Mouse (Mus musculus) embryonic fibroblast, embryonic 13.5 days (primary cell): ENCODE results near the gene Rtn4rl2. TPM values are rescaled to one million over a fixed set of nuclear protein-coding genes. Genes with fewer than 3 reads are reported as not detected.

Experiments used
- H3K27ac ChIP-seq: 2 replicates; pipeline ENCODE4 v1.5.1; 2012; ENCODE audit warnings: low read length, control low read depth, inconsistent platforms; ENCODE audit not compliant: insufficient read depth
- H3K4me1 ChIP-seq: 2 replicates; pipeline ENCODE4 v1.6.1; 2011; ENCODE audit warnings: low read length; ENCODE audit not compliant: control insufficient read depth, insufficient read depth
- H3K4me3 ChIP-seq: 2 replicates; pipeline ENCODE4 v1.5.1; 2011; ENCODE audit warnings: mild to moderate bottlenecking, control low read depth, low read length; ENCODE audit not compliant: insufficient read depth
- CTCF ChIP-seq: IDR thresholded peaks from 2 replicates; pipeline ENCODE4 v1.5.1; 2011; ENCODE audit warnings: mild to moderate bottlenecking, control low read depth, low read length, moderate library complexity, borderline replicate concordance; ENCODE audit not compliant: insufficient read depth
- POLR2A ChIP-seq: IDR thresholded peaks from 2 replicates; pipeline ENCODE4 v1.6.1; 2011; ENCODE audit warnings: low read depth, mild to moderate bottlenecking, control low read depth, low read length, moderate library complexity
- polyA plus RNA-seq: library from polyadenylated mRNA; stranded (reverse); fragments of >200 nt; gene quantifications from 2 replicates; pipeline ENCODE4 v1.2.4, GENCODE M21; 2011; ENCODE audit warnings: low read depth; ENCODE audit not compliant: missing spikeins, insufficient read length

Rtn4rl2 gene
- polyA plus RNA-seq, 1 experiment: 1.2 TPM

DNA sequence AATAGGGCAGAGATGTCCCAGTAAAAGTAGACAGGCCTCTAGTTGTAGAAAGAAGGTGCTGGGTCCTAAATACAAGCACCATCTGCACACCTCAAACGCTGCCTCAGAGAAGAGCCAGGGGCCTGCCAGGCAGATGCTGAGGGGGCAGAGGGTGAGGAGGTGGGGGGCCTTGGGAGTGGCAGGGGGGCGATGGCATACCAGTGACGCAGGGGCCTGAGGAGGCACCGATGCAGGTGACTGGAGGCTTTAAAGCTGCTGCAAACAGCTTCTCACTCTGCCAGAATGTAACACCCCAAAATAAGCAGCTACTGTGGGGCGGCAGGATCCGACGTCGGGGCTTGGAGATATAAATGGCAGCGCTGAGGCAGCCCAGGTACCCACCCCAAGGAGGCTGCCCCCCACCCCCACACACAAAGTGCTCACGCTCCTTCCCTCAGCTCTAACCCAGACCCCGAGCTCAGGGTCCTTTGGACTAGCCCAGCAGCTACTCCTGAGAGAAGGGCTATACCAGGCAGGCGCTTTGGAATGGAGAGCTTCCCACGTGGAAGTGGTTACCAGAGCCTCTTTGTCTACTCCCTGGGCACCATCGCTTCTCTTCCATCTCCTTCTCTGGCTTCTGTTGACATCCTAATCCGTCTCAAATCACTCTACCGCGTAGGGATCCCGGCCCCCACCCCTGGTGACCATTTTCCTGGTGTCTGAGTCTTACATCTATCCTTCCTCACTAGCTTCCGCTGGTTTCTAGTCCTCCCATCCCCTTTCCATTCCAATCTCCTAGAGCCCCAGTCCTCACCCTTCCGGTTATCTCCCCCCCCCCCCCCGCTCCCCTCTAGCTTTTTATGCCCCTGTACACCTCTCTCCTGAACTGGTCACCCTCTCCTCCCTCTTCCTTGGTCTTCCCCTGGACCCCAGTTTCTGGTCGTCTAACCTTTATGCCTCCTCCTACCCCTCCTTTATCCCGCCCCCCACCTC is 1.1 kb downstream of the Rtn4rl2 start:
- no peak overlapping the region for H3K27ac ChIP-seq
- no peak overlapping the region for H3K4me3 ChIP-seq
- no peak for TF ChIP-seq POLR2A
- TF ChIP-seq CTCF: no peak
- H3K4me1 ChIP-seq: no peaks in the 10 kb centered on the region

DNA sequence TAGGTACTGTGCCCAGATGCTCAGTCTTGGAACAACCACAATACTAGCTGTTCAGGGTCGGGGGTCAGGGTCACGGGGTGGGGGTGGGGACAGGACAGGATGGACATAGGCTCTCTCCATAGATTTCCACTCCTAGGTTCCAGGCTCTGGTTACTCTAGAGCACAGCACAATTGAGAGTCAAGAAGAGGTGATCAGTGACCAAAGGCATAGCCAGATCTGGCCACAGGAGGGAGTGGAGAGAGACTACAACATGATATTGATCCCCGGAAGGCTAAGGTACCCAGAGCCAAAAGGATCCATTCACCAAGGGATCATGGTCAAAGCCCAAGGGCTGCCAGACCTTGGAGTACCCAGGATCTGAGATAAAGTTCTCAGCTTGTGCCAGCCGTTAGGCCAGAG is 1.9 kb downstream of the Rtn4rl2 start:
- H3K4me1 ChIP-seq: no peaks in the 10 kb centered on the region
- TF ChIP-seq POLR2A (no peak), CTCF (no peak)
- H3K27ac ChIP-seq: no peak overlapping the region
- no peak overlapping the region for H3K4me3 ChIP-seq

DNA sequence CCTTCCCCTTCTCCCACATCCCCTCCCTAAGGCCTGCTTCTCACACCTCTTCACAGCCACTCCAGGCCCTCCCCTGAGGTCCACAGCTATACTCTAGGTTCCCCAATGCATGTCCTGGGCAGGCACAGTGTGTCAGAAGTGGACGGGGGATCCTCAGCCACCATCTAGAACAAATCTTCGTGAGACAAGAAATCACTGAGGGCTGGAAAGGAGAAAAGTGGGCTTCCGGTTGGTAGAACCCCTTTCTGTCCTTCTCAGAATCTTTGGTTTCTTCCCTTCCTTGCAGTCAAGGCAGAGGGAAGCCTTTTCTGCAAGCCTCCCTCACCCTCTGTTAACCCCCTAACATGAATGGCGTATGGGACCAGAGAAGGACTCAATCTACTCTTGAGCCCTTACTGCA is 2.6 kb downstream of the Rtn4rl2 start:
- H3K4me3 ChIP-seq: no peak overlapping the region
- H3K27ac ChIP-seq: no peak overlapping the region
- no peak for TF ChIP-seq POLR2A
- no peak for TF ChIP-seq CTCF
- no peaks in the 10 kb centered on the region for H3K4me1 ChIP-seq

DNA sequence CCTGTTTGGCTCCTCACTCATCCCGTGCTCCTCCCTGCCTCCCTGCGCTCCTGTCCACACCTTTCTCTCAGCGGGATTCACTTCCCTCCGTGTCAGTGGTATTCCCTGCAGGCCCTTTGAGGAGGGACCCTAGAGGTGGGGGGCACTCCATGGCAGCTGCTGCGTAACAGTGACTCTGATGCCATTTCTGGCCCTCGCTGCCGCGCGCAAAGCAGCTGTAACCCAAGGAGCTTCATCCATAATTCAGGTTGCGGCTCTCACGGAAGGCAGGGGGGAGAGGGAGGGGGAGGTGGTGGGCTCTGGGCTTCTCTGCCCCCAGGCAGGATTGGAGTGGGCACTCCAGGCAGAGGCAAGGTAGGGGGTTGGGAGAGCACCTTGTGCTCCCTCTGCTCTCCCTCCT is 3.0 kb downstream of the Rtn4rl2 start:
- H3K4me3 ChIP-seq: no peak overlapping the region
- no peak overlapping the region for H3K27ac ChIP-seq
- TF ChIP-seq POLR2A: no peak

DNA sequence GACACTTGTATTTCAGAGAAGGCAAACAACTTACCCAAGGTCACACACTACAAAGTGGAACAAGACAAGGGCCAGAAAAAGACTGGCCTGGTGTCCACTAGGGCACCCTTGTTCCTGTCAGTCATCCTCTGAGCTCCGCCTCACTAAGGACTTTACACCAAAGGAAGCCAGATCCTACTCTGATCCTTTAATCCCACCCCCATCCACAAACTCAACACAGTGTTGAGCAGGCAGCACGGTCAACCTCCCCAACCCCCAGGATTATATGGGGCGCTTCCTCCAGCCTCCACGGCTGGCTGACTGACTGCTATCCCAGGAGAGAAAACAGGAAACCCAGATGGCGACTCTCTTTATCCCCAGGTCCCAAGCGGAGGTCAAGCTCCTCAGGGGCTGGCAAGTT is 3.4 kb downstream of the Rtn4rl2 start:
- TF ChIP-seq POLR2A: no peak
- no peak for TF ChIP-seq CTCF
- Histone ChIP-seq H3K4me3 (no peak overlapping the region), H3K27ac (no peak overlapping the region), H3K4me1 (no peaks in the 10 kb centered on the region)

More for the DNA sequence above, 3.0 kb downstream of the Rtn4rl2 start:
- no peaks in the 10 kb centered on the region for H3K4me1 ChIP-seq

DNA sequence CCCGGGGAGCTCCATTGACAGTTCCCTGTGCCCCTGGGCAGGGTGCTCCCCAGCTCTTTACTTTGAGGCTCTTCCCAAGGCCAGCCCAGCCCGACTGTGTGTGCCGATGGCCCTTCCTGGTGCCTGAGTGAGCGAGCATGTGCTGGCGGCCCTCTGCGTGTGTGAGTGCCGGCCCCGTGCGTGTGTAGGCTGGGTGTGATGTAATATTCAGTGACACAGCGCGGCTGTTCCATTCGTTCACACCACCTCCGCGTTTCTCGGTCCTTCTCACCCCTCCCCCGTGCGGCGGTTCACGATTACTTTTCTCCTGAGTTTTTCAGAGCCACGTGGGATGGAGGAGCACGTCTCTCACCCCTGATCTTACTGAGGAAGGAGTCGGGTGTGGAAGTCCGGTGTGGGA is 3.9 kb downstream of the Rtn4rl2 start:
- TF ChIP-seq POLR2A (no peak), CTCF (no peak)
- Histone ChIP-seq H3K4me3 (no peak overlapping the region), H3K4me1 (no peaks in the 10 kb centered on the region), H3K27ac (no peak overlapping the region)

DNA sequence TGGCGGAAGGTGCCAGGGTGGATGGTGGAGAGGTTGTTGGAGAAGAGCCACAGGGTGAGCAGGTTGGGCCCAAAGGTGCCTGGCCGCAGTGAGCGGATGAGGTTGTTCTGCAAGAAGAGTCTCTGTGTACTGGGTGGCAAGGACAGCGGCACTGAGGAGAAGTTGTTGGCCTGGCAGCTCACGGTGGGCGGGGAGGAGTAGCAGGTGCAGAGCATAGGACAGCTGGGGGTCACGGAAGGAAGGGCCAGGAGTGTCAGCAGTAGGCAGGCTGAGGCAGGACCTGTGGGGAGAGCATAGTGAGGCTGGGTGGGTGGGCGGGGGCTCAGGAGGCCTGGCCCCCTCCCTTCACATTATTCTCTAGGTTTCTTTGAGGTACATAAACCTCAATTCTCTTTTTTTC is 5.9 kb downstream of the Rtn4rl2 start:
- Histone ChIP-seq H3K4me3 (no peak overlapping the region), H3K4me1 (no peaks in the 10 kb centered on the region), H3K27ac (no peak overlapping the region)
- TF ChIP-seq CTCF: no peak
- no peak for TF ChIP-seq POLR2A

DNA sequence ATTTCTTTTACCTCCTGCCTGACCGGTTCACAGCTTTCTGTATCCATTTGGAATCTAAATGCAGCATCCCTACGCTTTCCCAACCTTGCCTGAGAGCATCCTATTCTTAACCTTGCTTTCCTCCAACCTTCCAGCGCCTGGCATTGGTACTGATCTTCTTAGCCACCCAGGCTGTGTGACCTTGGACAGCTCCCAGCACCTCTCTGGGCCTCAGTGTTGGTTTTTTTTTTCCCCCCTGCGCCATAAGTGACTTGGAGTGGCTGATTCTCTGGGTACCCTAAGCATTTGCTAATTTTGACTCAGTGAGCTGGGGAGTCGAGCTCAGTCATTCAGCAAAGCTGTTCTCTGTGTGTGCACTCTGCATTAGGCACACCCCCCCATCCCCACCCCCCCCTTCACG is 10.7 kb downstream of the Rtn4rl2 start:
- Histone ChIP-seq H3K4me1 (no peaks in the 10 kb centered on the region), H3K4me3 (no peak overlapping the region), H3K27ac (no peak overlapping the region)
- TF ChIP-seq POLR2A: no peak
- no peak for TF ChIP-seq CTCF

DNA sequence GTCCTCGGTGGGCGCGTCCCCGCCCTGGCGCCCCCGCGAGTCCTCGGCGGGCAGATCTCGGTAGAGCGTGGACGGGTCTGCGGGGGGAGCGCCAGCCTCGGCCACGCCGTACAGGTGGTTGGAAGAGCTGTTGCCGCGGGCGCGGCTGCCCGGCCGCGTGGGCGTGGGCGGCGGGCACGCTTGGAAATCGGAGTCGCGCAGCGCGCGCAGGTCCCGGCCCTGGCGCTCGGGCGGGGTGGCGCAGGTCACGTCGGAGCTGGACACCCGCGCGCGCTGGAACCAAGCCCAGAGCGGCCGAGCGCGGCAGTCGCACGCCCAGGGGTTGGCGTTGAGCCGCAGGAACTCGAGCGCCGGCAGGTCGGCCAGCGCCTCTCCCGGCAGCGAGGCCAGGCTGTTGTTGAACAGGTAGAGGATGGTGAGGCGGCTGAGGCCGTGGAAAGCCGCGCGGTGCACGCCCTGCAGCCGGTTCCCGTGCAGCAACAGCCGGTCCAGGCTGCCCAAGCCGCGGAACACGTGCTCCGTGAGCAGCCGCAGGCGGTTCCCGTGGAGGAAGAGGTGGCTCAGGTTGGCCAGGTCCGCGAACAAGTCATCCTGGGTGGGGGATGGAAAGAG is 14.3 kb downstream of the Rtn4rl2 start:
- H3K27ac ChIP-seq: no peak overlapping the region
- H3K4me3 ChIP-seq: no peak overlapping the region; the same call in 1 of the 2 replicates
- TF ChIP-seq POLR2A: no peak
- TF ChIP-seq CTCF: no peak
- H3K4me1 ChIP-seq: no peaks in the 10 kb centered on the region

DNA sequence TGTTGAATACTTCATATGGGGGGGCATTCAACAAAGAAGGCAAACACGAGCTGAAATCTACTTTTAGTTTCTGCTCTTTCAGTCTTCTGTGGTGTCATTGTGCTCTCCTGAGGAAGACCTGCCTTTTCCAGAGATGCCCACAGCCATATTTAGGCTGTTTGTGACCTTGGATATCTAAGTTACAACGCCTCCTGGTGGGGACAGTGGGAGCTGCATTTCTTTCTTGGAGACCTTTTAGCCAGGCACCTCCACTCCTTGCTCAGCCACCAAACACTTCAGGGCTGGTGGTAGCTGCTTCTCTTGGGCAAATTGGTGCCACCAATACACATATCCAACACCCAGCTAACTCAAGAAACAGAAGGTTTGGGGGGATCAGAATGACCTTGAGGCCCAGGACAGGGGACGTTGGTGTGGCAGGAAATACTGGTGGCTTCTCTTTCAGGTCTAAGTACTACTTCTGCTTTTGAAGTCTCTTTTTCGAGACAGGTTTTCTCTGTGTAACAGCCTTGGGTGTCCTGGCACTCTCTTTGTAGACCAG is 15.8 kb downstream of the Rtn4rl2 start:
- TF ChIP-seq POLR2A (no peak), CTCF (no peak)
- Histone ChIP-seq H3K4me1 (no peaks in the 10 kb centered on the region), H3K4me3 (no peak overlapping the region), H3K27ac (no peak overlapping the region)
